Mouse (Mus musculus): Measurements from ENCODE around the gene Zfr. TPM values are rescaled to one million over a fixed set of nuclear protein-coding genes. Genes with fewer than 3 reads are reported as not detected.

Gene Zfr
- polyA plus RNA-seq, 1 experiment from 2014 or later = 122 TPM

- 30% methylated on average over 10 of the region's 10 CpGs for WGBS
- Histone ChIP-seq H3K36me3 (no peaks in the 10 kb centered on the region), H3K27me3 (ENCODE audit: insufficient read depth, poor library complexity, severe bottlenecking) (no peaks in the 10 kb centered on the region), H3K4me3 (peak overlapping the region; percentile 97), H3K27ac (peak overlapping the region; percentile 97), H3K9me3 (no peaks in the 10 kb centered on the region), H3K4me1 (peaks cover 34% of the 10 kb centered on the region)
- DNase-seq (ENCODE audit: low spot score) = no peak
These were observed 86.1 kb downstream of the Zfr start for GRCm38 (mm10) chr15:12203512-12204318.

GRCm38 (mm10) chr15:12204319-12205159 is 86.9 kb downstream of the Zfr start, which contains the start of gene Mtmr12:
TSS of gene Mtmr12 (plus strand) at chr15:12205028.
- H3K27me3 ChIP-seq (ENCODE audit: insufficient read depth, poor library complexity, severe bottlenecking) = no peaks in the 10 kb centered on the region
- no peaks in the 10 kb centered on the region for H3K9me3 ChIP-seq
- peak within 1 kb of the TSS; percentile 97 for H3K27ac ChIP-seq
- H3K36me3 ChIP-seq = peaks cover 3% of the 10 kb centered on the region; the same call in 1 of the 2 replicates
- peak; percentile 100 for DNase-seq (ENCODE audit: low spot score)
- H3K4me3 ChIP-seq = peak within 1 kb of the TSS; percentile 97
- WGBS = 2% methylated on average over 57 of the region's 58 CpGs
- H3K4me1 ChIP-seq = peaks cover 36% of the 10 kb centered on the region

GRCm38 (mm10) chr15:12205160-12205901 is 87.7 kb downstream of the Zfr start:
- peaks cover 36% of the 10 kb centered on the region for H3K4me1 ChIP-seq
- no peaks in the 10 kb centered on the region for H3K27me3 ChIP-seq (ENCODE audit: insufficient read depth, poor library complexity, severe bottlenecking)
- WGBS = under 1% methylated on average over 64 of the region's 73 CpGs
- H3K9me3 ChIP-seq = no peaks in the 10 kb centered on the region
- peaks cover 5% of the 10 kb centered on the region; the same call in 1 of the 2 replicates for H3K36me3 ChIP-seq
- H3K4me3 ChIP-seq = peak overlapping the region; percentile 97
- DNase-seq (ENCODE audit: low spot score) = no peak
- H3K27ac ChIP-seq = peak overlapping the region; percentile 97

- no peaks in the 10 kb centered on the region for H3K27me3 ChIP-seq (ENCODE audit: insufficient read depth, poor library complexity, severe bottlenecking)
- 36% methylated on average over 14 of the region's 14 CpGs for WGBS
- H3K36me3 ChIP-seq = peaks cover 5% of the 10 kb centered on the region; the same call in 1 of the 2 replicates
- H3K9me3 ChIP-seq = no peaks in the 10 kb centered on the region
- peak overlapping the region; percentile 97; the same call in 1 of the 2 replicates for H3K27ac ChIP-seq
- H3K4me1 ChIP-seq = peaks cover 36% of the 10 kb centered on the region
- no peak for DNase-seq (ENCODE audit: low spot score)
- H3K4me3 ChIP-seq = peak overlapping the region; percentile 97
These were observed 88.4 kb downstream of the Zfr start for GRCm38 (mm10) chr15:12205902-12206645.

- peaks cover 40% of the 10 kb centered on the region for H3K4me1 ChIP-seq
- peaks cover 5% of the 10 kb centered on the region; the same call in 1 of the 2 replicates for H3K36me3 ChIP-seq
- H3K4me3 ChIP-seq = peak overlapping the region; percentile 97; the same call in 1 of the 2 replicates
- H3K9me3 ChIP-seq = no peaks in the 10 kb centered on the region
- 75% methylated on average over 7 of the region's 7 CpGs for WGBS
- no peak overlapping the region for H3K27ac ChIP-seq
- H3K27me3 ChIP-seq (ENCODE audit: insufficient read depth, poor library complexity, severe bottlenecking) = no peaks in the 10 kb centered on the region
- no peak for DNase-seq (ENCODE audit: low spot score)
These were observed 89.1 kb downstream of the Zfr start for GRCm38 (mm10) chr15:12206646-12207222.

GRCm38 (mm10) chr15:12207556-12208090 is 90.0 kb downstream of the Zfr start:
- 59% methylated on average over 6 of the region's 6 CpGs for WGBS
- peaks cover 41% of the 10 kb centered on the region for H3K4me1 ChIP-seq
- peaks cover 5% of the 10 kb centered on the region; the same call in 1 of the 2 replicates for H3K36me3 ChIP-seq
- DNase-seq (ENCODE audit: low spot score) = no peak
- H3K4me3 ChIP-seq = no peak overlapping the region
- no peaks in the 10 kb centered on the region for H3K27me3 ChIP-seq (ENCODE audit: insufficient read depth, poor library complexity, severe bottlenecking)
- no peaks in the 10 kb centered on the region for H3K9me3 ChIP-seq
- no peak overlapping the region for H3K27ac ChIP-seq

GRCm38 (mm10) chr15:12211577-12211976 is 93.9 kb downstream of the Zfr start:
- Histone ChIP-seq H3K4me1 (peaks cover 55% of the 10 kb centered on the region), H3K27ac (no peak overlapping the region), H3K9me3 (no peaks in the 10 kb centered on the region), H3K4me3 (no peak overlapping the region), H3K36me3 (peaks cover 5% of the 10 kb centered on the region; the same call in 1 of the 2 replicates), H3K27me3 (ENCODE audit: insufficient read depth, poor library complexity, severe bottlenecking) (no peaks in the 10 kb centered on the region)
- DNase-seq (ENCODE audit: low spot score) = no peak
- WGBS = 76% methylated on average over 8 of the region's 8 CpGs

- Histone ChIP-seq H3K9me3 (no peaks in the 10 kb centered on the region), H3K36me3 (peaks cover 5% of the 10 kb centered on the region; the same call in 1 of the 2 replicates), H3K4me1 (peaks cover 52% of the 10 kb centered on the region), H3K27ac (no peak overlapping the region), H3K4me3 (no peak overlapping the region), H3K27me3 (ENCODE audit: insufficient read depth, poor library complexity, severe bottlenecking) (no peaks in the 10 kb centered on the region)
- no peak for DNase-seq (ENCODE audit: low spot score)
- WGBS = 90% methylated on average over 1 of the region's 1 CpGs
These were observed 94.6 kb downstream of the Zfr start for GRCm38 (mm10) chr15:12212266-12212665.

GRCm38 (mm10) chr15:12214531-12215414 is 97.1 kb downstream of the Zfr start:
- WGBS = 82% methylated on average over 14 of the region's 14 CpGs
- Histone ChIP-seq H3K4me1 (peaks cover 52% of the 10 kb centered on the region), H3K9me3 (no peaks in the 10 kb centered on the region), H3K4me3 (no peak overlapping the region), H3K27ac (no peak overlapping the region), H3K27me3 (ENCODE audit: insufficient read depth, poor library complexity, severe bottlenecking) (no peaks in the 10 kb centered on the region), H3K36me3 (0 out of 2 replicates have a peak, but pooled peaks cover under 1% of the 10 kb centered on the region)
- no peak for DNase-seq (ENCODE audit: low spot score)

- no peaks in the 10 kb centered on the region for H3K36me3 ChIP-seq
- no peak for DNase-seq (ENCODE audit: low spot score)
- no peak overlapping the region for H3K4me3 ChIP-seq
- H3K27me3 ChIP-seq (ENCODE audit: insufficient read depth, poor library complexity, severe bottlenecking) = no peaks in the 10 kb centered on the region
- WGBS = 93% methylated on average over 5 of the region's 5 CpGs
- H3K27ac ChIP-seq = no peak overlapping the region
- H3K4me1 ChIP-seq = peaks cover 58% of the 10 kb centered on the region
- no peaks in the 10 kb centered on the region for H3K9me3 ChIP-seq
These were observed 97.7 kb downstream of the Zfr start for GRCm38 (mm10) chr15:12215415-12215718.

- Histone ChIP-seq H3K36me3 (no peaks in the 10 kb centered on the region), H3K27me3 (ENCODE audit: insufficient read depth, poor library complexity, severe bottlenecking) (no peaks in the 10 kb centered on the region), H3K4me1 (peaks cover 65% of the 10 kb centered on the region), H3K27ac (no peak overlapping the region), H3K4me3 (no peak overlapping the region), H3K9me3 (no peaks in the 10 kb centered on the region)
- DNase-seq (ENCODE audit: low spot score) = no peak
- 91% methylated on average over 8 of the region's 8 CpGs for WGBS
These were observed 98.5 kb downstream of the Zfr start for GRCm38 (mm10) chr15:12216119-12216518.
